Mouse (Mus musculus): Measurements from ENCODE around the gene Try5. TPM values are rescaled to one million over a fixed set of nuclear protein-coding genes. Genes with fewer than 3 reads are reported as not detected.
"Not testable (repeated sequence)": the region's sequence is repeated elsewhere in the genome, so short reads cannot be mapped to it uniquely, and the experiment has no call there.

Gene Try5
- polyA plus RNA-seq (2015; fragmentation: Nextera tagmentation; extraction: Ambion mirVana), result 0.50 and 0.51 TPM in 2 replicates

DNA sequence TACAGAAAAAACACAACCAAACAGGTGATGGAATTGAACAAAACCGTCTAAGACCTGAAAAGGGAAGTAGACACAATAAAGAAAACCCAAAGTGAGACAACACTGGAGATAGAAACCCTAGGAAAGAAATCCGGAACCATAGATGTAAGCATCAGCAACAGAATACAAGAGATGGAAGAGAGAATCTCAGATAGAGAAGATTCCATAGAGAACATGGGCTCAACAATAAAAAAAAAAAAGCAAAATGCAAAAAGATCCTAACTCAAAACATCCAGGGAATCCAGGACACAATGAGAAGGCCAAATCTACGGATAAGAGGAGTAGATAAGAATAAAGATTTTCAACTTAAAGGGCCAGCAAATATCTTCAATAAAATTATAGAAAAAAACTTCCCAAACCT lies at the start of gene Try5:
TSS of gene Try5 (minus strand) at position 101 of the 400 bp plus-strand sequence.
- not testable (repeated sequence) for H3K9me3 ChIP-seq; H3K4me1 ChIP-seq (replicated peaks); H3K27ac ChIP-seq; H3K9ac ChIP-seq; H3K36me3 ChIP-seq; H3K4me2 ChIP-seq; H3K4me3 ChIP-seq; ATAC-seq (ENCODE audit: low FRiP score); H3K27me3 ChIP-seq
- 77% methylated on average over 3 of the region's 3 CpGs for WGBS

DNA sequence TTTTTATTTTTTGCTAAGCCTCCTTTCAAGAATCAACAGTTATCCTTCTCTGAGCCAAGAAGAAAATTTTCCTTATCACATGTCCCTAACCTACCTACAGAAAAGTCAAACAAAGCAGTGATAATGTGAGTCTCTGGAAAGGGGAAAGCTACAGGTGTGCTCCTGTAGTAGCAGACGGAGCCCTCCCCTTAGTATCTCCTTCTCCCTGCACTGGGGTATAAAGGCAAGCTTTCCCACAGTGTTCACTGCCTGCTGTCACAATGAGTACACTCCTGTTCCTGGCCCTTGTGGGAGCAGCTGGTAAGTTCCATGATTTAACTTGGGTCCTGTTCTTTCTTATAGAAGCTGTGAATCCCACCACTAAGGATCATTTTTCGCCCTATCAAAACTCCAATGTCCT lies 37.3 kb upstream of the Try5 start, which contains the start of gene Try10:
TSS of gene Try10 (plus strand) at position 174 of the 400 bp plus-strand sequence.
- H3K27me3 ChIP-seq, result no peaks in the 10 kb centered on the region
- WGBS, result 92% methylated on average over 2 of the region's 2 CpGs
- no peak within 1 kb of the TSS for H3K9ac ChIP-seq
- no peak within 1 kb of the TSS for H3K4me2 ChIP-seq
- H3K9me3 ChIP-seq, result no peaks in the 10 kb centered on the region
- no peaks in the 10 kb centered on the region for H3K36me3 ChIP-seq
- H3K4me3 ChIP-seq, result no peak within 1 kb of the TSS
- H3K4me1 ChIP-seq (replicated peaks), result no peaks in the 10 kb centered on the region
- ATAC-seq (ENCODE audit: low FRiP score), result no peak
- no peak within 1 kb of the TSS for H3K27ac ChIP-seq

DNA sequence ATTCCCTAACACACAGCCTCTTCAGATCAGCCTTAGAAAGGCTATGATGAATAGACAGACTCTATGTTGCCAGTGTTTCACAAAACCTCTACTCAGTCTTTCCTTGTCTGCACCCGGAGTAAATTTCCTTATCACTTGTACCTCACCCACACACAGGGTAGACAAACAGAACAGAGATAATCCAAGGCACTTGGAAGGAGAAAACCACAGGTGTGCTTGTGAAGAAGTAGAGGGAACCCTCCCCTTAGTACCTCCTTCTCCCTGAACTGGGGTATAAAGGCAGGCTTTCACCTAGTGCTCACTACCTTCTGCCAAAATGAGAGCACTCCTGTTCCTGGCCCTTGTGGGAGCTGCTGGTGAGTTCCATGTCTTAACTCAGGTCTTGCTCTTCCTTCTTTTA lies 14.7 kb downstream of the Try5 start, which contains the start of gene Try4:
TSS of gene Try4 (plus strand) at position 301 of the 400 bp plus-strand sequence.
- WGBS, result 80% methylated on average over 1 of the region's 1 CpGs
- H3K9me3 ChIP-seq, result no peaks in the 10 kb centered on the region
- ATAC-seq (ENCODE audit: low FRiP score), result no peak

DNA sequence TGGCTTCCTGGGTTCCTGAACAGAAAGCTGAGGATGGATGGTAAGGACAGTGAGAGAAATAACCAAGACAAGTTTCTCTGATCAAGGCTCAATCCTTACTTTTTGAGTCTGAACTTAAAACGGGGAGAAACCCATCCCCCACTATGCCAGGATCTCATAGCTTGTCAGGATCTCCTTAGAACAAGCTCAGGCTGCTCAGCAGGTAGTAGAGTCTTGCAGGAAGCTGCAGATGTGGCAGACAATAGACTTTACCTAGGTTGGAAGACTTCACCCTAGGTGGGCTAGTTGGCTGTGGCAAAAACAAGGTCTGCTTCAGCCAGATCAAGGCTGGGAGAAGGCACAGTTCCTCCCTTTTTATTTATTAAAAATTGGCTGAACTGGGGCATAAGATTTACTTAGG lies 18.4 kb downstream of the Try5 start:
- 19% methylated on average over 1 of the region's 1 CpGs for WGBS
- Histone ChIP-seq H3K9ac (no peak overlapping the region), H3K4me3 (no peak overlapping the region), H3K27ac (no peak overlapping the region), H3K4me2 (no peak overlapping the region), H3K4me1 (replicated peaks) (no peaks in the 10 kb centered on the region), H3K36me3 (no peaks in the 10 kb centered on the region), H3K9me3 (no peaks in the 10 kb centered on the region), H3K27me3 (no peaks in the 10 kb centered on the region)
- no peak for ATAC-seq (ENCODE audit: low FRiP score)

More for the DNA sequence above, 14.7 kb downstream of the Try5 start, which contains the start of gene Try4:
- H3K27ac ChIP-seq, result no peak within 1 kb of the TSS
- H3K27me3 ChIP-seq, result no peaks in the 10 kb centered on the region
- no peak within 1 kb of the TSS for H3K9ac ChIP-seq
- no peaks in the 10 kb centered on the region for H3K36me3 ChIP-seq
- no peaks in the 10 kb centered on the region for H3K4me1 ChIP-seq (replicated peaks)
- no peak within 1 kb of the TSS for H3K4me2 ChIP-seq
- H3K4me3 ChIP-seq, result no peak within 1 kb of the TSS

DNA sequence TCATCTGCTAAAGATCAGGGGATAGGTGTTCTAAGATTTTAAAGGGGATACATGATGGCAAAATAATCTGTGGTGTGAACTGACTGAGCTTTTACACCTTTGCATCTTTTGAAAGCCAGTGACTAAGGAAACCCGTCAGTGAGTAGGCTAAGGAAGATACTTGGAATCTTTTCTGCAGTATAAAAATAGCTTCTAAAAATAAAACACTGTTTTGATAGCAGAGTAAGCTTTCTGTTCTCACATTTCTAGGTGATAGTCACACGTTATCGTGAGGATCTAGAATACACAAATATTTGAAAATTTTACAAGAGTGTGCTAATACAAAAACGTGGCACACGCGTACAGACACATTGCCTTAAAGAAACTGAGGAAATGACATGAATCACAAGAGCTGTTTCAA lies 50.5 kb downstream of the Try5 start:
- Histone ChIP-seq H3K9ac (no peak overlapping the region), H3K27ac (no peak overlapping the region), H3K27me3 (no peaks in the 10 kb centered on the region), H3K36me3 (no peaks in the 10 kb centered on the region), H3K9me3 (no peaks in the 10 kb centered on the region), H3K4me1 (replicated peaks) (no peaks in the 10 kb centered on the region), H3K4me2 (no peak overlapping the region), H3K4me3 (no peak overlapping the region)
- 93% methylated on average over 6 of the region's 6 CpGs for WGBS
- no peak for ATAC-seq (ENCODE audit: low FRiP score)

DNA sequence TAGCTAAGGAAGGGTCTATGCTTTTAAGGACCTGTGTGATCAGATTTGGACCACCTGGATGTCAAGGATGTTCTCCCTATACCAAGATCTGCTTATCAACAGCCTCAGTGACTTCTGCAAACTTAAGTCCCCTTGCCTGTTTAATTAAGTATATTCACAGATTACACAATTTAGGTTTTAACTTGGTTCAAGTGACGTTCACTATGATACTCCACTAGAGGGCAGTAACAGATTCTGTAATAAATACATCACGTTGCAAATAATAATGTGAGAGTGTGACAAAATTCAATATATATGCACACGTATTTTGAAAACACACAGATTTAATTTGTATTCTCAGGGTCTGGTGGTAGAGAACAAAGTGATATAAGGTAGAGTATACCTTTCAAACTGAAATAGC lies 53.8 kb downstream of the Try5 start:
- Histone ChIP-seq H3K27me3 (no peaks in the 10 kb centered on the region), H3K4me3 (no peak overlapping the region), H3K4me1 (replicated peaks) (no peaks in the 10 kb centered on the region), H3K36me3 (no peaks in the 10 kb centered on the region), H3K9ac (no peak overlapping the region), H3K4me2 (no peak overlapping the region), H3K9me3 (no peaks in the 10 kb centered on the region), H3K27ac (no peak overlapping the region)
- ATAC-seq (ENCODE audit: low FRiP score), result no peak
- WGBS, result 48% methylated on average over 3 of the region's 3 CpGs

Other genes starting within 250 kb of the Try5 start
- gene Try4, start 14.6 kb downstream of the Try5 start, polyA plus RNA-seq (2015; fragmentation: Nextera tagmentation; extraction: Ambion mirVana), result not detected in 2 replicates
- not detected in 2 replicates for gene Try10, start 37.3 kb upstream of the Try5 start, polyA plus RNA-seq (2015; fragmentation: Nextera tagmentation; extraction: Ambion mirVana)
- 0.31 TPM in 1 of 2 replicates, not detected in the other for gene Prss3, start 60.8 kb upstream of the Try5 start, polyA plus RNA-seq (2015; fragmentation: Nextera tagmentation; extraction: Ambion mirVana)
- not detected in 2 replicates for gene Gm5771, start 75.5 kb upstream of the Try5 start, polyA plus RNA-seq (2015; fragmentation: Nextera tagmentation; extraction: Ambion mirVana)
- gene Gm10334, start 129.3 kb upstream of the Try5 start, polyA plus RNA-seq (2015; fragmentation: Nextera tagmentation; extraction: Ambion mirVana), result 0.19 TPM in 1 of 2 replicates, not detected in the other
- not detected in 2 replicates for gene Prss1, start 142.1 kb upstream of the Try5 start, polyA plus RNA-seq (2015; fragmentation: Nextera tagmentation; extraction: Ambion mirVana)
- not detected in 2 replicates for gene Prss2, start 204.9 kb upstream of the Try5 start, polyA plus RNA-seq (2015; fragmentation: Nextera tagmentation; extraction: Ambion mirVana)

All from hindbrain, embryonic 13.5 days (tissue).